Mouse (Mus musculus) embryonic facial prominence, embryonic 10.5 days (tissue): ENCODE results near the gene Mfap1a. TPM values are rescaled to one million over a fixed set of nuclear protein-coding genes. Genes with fewer than 3 reads are reported as not detected.
"Not testable (repeated sequence)": the region's sequence is repeated elsewhere in the genome, so short reads cannot be mapped to it uniquely, and the experiment has no call there.

ENCODE experiments used
- DNase-seq: peaks from one replicate; pipeline ENCODE4 v3.0.0-alpha.2; 2017; ENCODE audit warnings: low spot score
- H3K27ac ChIP-seq: fragments of 300-500 bp; sonication (generic); replicated peaks from 2 replicates; pipeline ENCODE4 v1.5.1; 2016; ENCODE audit warnings: mild to moderate bottlenecking
- H3K27me3 ChIP-seq: fragments of 300-500 bp; sonication (generic); replicated peaks from 2 replicates; pipeline ENCODE4 v1.6.1; 2016; ENCODE audit warnings: low read depth, mild to moderate bottlenecking; ENCODE audit not compliant: poor library complexity, severe bottlenecking
- H3K36me3 ChIP-seq: fragments of 300-500 bp; sonication (generic); replicated peaks from 2 replicates; pipeline ENCODE4 v1.6.1; 2016; ENCODE audit warnings: mild to moderate bottlenecking, moderate library complexity
- H3K4me1 ChIP-seq: fragments of 300-500 bp; sonication (generic); 2 replicates; pipeline ENCODE4 v1.6.1; 2016
- H3K4me3 ChIP-seq: fragments of 300-500 bp; sonication (generic); 2 replicates; pipeline ENCODE4 v1.5.1; 2016; ENCODE audit warnings: mild to moderate bottlenecking, moderate library complexity
- H3K9me3 ChIP-seq: fragments of 300-500 bp; sonication (generic); 2 replicates; pipeline ENCODE4 v1.6.1; 2016; ENCODE audit warnings: mild to moderate bottlenecking
- WGBS: fragments of 180-500 bp; shearing (Covaris S2); methylation state at CpG from one replicate; pipeline ENCODE4 v1.1.7; 2016; 5-methylcytosine and 5-hydroxymethylcytosine counted together
- polyA plus RNA-seq: library from polyadenylated mRNA; unstranded; fragments of >200 nt; fragmentation: Nextera tagmentation; extraction: Ambion mirVana; gene quantifications from 2 replicates; pipeline ENCODE4 v1.2.1, GENCODE M21; 2016

The Mfap1a gene
- polyA plus RNA-seq, 1 experiment from 2014 or later = 28.6 TPM

- Histone ChIP-seq H3K36me3 (peaks cover 60% of the 10 kb centered on the region), H3K4me3 (peak overlapping the region; percentile 51), H3K4me1 (peaks cover 18% of the 10 kb centered on the region), H3K27me3 (no peaks in the 10 kb centered on the region), H3K27ac (peak overlapping the region; percentile 48; the same call in 1 of the 2 replicates), H3K9me3 (no peaks in the 10 kb centered on the region)
- peak; percentile 71 for DNase-seq
- WGBS = 14% methylated on average over 16 of the region's 16 CpGs
Observed at GRCm38 (mm10) chr2:121509584-121509983, 3.1 kb upstream of the Mfap1a start.

GRCm38 (mm10) chr2:121507951-121508330 lies 1.5 kb upstream of the Mfap1a start:
- Histone ChIP-seq H3K27ac (no peak overlapping the region), H3K4me1 (peaks cover 18% of the 10 kb centered on the region), H3K27me3 (no peaks in the 10 kb centered on the region), H3K4me3 (peak overlapping the region; percentile 67), H3K9me3 (no peaks in the 10 kb centered on the region), H3K36me3 (peaks cover 57% of the 10 kb centered on the region)
- 86% methylated on average over 2 of the region's 2 CpGs for WGBS
- DNase-seq = no peak

- no peak for DNase-seq
- H3K9me3 ChIP-seq = no peaks in the 10 kb centered on the region
- peaks cover 54% of the 10 kb centered on the region for H3K36me3 ChIP-seq
- H3K27me3 ChIP-seq = no peaks in the 10 kb centered on the region
- peaks cover 18% of the 10 kb centered on the region for H3K4me1 ChIP-seq
- 33% methylated on average over 12 of the region's 12 CpGs for WGBS
- H3K27ac ChIP-seq = peak overlapping the region; percentile 41; the same call in 1 of the 2 replicates
- H3K4me3 ChIP-seq = peak overlapping the region; percentile 67
Observed at GRCm38 (mm10) chr2:121507173-121507950, 897 bp upstream of the Mfap1a start.

GRCm38 (mm10) chr2:121501550-121501949 lies 4.9 kb downstream of the Mfap1a start:
- peaks cover 23% of the 10 kb centered on the region for H3K36me3 ChIP-seq
- H3K27me3 ChIP-seq, H3K27ac ChIP-seq, DNase-seq, H3K4me1 ChIP-seq, H3K9me3 ChIP-seq, H3K4me3 ChIP-seq: not testable (repeated sequence)
- WGBS = 74% methylated on average over 4 of the region's 6 CpGs

- DNase-seq, H3K27ac ChIP-seq, H3K36me3 ChIP-seq, H3K9me3 ChIP-seq, H3K4me3 ChIP-seq, H3K27me3 ChIP-seq, H3K4me1 ChIP-seq: not testable (repeated sequence)
- 83% methylated on average over 2 of the region's 2 CpGs for WGBS
Observed at GRCm38 (mm10) chr2:121484403-121484802, 22.1 kb downstream of the Mfap1a start.

GRCm38 (mm10) chr2:121483576-121483975 lies 22.9 kb downstream of the Mfap1a start:
- no peak overlapping the region for H3K27ac ChIP-seq
- H3K27me3 ChIP-seq = no peaks in the 10 kb centered on the region
- no peak for DNase-seq
- H3K4me3 ChIP-seq = no peak overlapping the region
- H3K9me3 ChIP-seq = no peaks in the 10 kb centered on the region
- H3K36me3 ChIP-seq = no peaks in the 10 kb centered on the region
- 75% methylated on average over 8 of the region's 8 CpGs for WGBS
- no peaks in the 10 kb centered on the region for H3K4me1 ChIP-seq

- not testable (repeated sequence) for H3K36me3 ChIP-seq, DNase-seq, H3K9me3 ChIP-seq, H3K4me1 ChIP-seq, H3K27me3 ChIP-seq, H3K4me3 ChIP-seq, H3K27ac ChIP-seq
- 85% methylated on average over 13 of the region's 13 CpGs for WGBS
Observed at GRCm38 (mm10) chr2:121480916-121481315, 25.5 kb downstream of the Mfap1a start.

- WGBS = 62% methylated on average over 3 of the region's 3 CpGs
- H3K27me3 ChIP-seq = no peaks in the 10 kb centered on the region
- DNase-seq = no peak
- H3K27ac ChIP-seq = no peak overlapping the region
- no peak overlapping the region for H3K4me3 ChIP-seq
- H3K9me3 ChIP-seq = no peaks in the 10 kb centered on the region
- H3K36me3 ChIP-seq = no peaks in the 10 kb centered on the region
- H3K4me1 ChIP-seq = no peaks in the 10 kb centered on the region
Observed at GRCm38 (mm10) chr2:121480498-121480897, 26.0 kb downstream of the Mfap1a start.

- Histone ChIP-seq H3K27me3 (no peaks in the 10 kb centered on the region), H3K27ac (no peak overlapping the region), H3K4me1 (0 out of 2 replicates have a peak, but pooled peaks cover 7% of the 10 kb centered on the region), H3K9me3 (no peaks in the 10 kb centered on the region), H3K4me3 (no peak overlapping the region), H3K36me3 (no peaks in the 10 kb centered on the region)
- 82% methylated on average over 3 of the region's 3 CpGs for WGBS
- DNase-seq = no peak
Observed at GRCm38 (mm10) chr2:121477491-121478266, 28.8 kb downstream of the Mfap1a start.

GRCm38 (mm10) chr2:121475306-121475705 lies 31.2 kb downstream of the Mfap1a start:
- H3K4me3 ChIP-seq, H3K9me3 ChIP-seq, H3K27ac ChIP-seq, H3K27me3 ChIP-seq, H3K4me1 ChIP-seq, DNase-seq: not testable (repeated sequence)
- 92% methylated on average over 2 of the region's 2 CpGs for WGBS
- peaks cover 11% of the 10 kb centered on the region for H3K36me3 ChIP-seq

GRCm38 (mm10) chr2:121474180-121474535 lies 32.3 kb downstream of the Mfap1a start:
- Histone ChIP-seq H3K4me3 (peak overlapping the region; percentile 68), H3K4me1 (0 out of 2 replicates have a peak, but pooled peaks cover 7% of the 10 kb centered on the region), H3K27me3 (no peaks in the 10 kb centered on the region), H3K27ac (peak overlapping the region; percentile 63), H3K9me3 (no peaks in the 10 kb centered on the region), H3K36me3 (peaks cover 12% of the 10 kb centered on the region)
- DNase-seq = no peak
- 38% methylated on average over 8 of the region's 8 CpGs for WGBS

GRCm38 (mm10) chr2:121473301-121474179 lies 32.9 kb downstream of the Mfap1a start, which contains the start of gene Mfap1b:
TSS of gene Mfap1b (minus strand) at chr2:121474067.
- H3K27me3 ChIP-seq, H3K4me1 ChIP-seq, H3K9me3 ChIP-seq: not testable (repeated sequence)
- Histone ChIP-seq H3K4me3 (peak within 1 kb of the TSS; percentile 68), H3K36me3 (peaks cover 12% of the 10 kb centered on the region), H3K27ac (peak within 1 kb of the TSS; percentile 63)
- peak; percentile 85 for DNase-seq
- WGBS = 6% methylated on average over 41 of the region's 41 CpGs
